Mouse (Mus musculus) thymus, postnatal 10 days (tissue): Measurements from ENCODE around the gene Gm12794.
"Not testable (repeated sequence)": the region's sequence is repeated elsewhere in the genome, so short reads cannot be mapped to it uniquely, and the experiment has no call there.

Experiments used
- DNase-seq, 2 experiments: peaks; one replicate each; pipeline ENCODE4 v3.0.0; 2021; ENCODE audit warnings: low spot score in 2 of 2

Gm12794 gene

GRCm38 (mm10) chr4:101940107-101940506, at the start of gene Gm12794:
Gene Gm12794, plus strand, starts transcription at chr4:101940407.
- DNase-seq = not testable (repeated sequence)

GRCm38 (mm10) chr4:101893656-101894420, 46.4 kb upstream of the Gm12794 start, which contains the start of gene C130073F10Rik:
Gene C130073F10Rik, minus strand, starts transcription at chr4:101893789.
- DNase-seq = no peak

DNA sequence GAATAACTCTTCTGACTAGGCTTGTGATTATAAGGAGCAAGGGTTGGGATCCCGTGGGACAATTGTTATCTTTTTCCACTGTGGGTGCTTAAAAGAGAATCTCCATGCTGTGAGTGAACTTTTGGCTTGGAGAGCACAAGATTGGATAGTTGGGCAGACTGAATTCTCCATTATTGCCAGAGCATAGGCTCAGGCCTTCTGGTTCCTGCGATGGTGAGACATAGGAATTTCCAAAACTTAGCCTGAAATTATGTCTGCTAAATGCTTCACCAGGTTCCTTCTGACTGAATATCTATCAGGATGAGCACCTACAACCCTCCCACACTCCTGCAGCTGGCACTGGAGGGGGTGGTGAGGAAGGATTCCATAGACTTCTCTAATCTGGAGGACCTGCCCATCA, 31.4 kb upstream of the Gm12794 start, which contains the start of gene Gm12800:
TSS of gene Gm12800 (plus strand) at position 301 of the 400 bp plus-strand sequence.
- DNase-seq = not testable (repeated sequence)

DNA sequence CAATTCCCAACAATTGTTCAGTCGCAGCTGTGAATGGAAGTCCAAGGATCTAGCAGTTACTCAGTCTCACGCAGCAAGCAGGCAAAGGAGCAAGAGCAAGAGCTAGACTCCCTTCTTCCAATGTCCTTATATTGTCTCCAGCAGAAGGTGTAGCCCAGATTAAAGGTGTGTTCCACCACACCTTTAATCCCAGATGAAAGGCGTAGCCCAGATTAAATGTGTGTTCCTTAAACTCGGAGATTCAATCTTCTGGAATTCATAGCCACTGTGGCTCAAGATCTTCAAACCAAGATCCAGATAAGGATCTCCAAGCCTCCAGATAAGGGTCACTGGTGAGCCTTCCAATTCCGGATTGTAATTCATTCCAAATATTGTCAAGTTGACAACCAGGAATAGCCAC, 40.7 kb downstream of the Gm12794 start, which contains the start of gene Gm12790:
TSS of gene Gm12790 (minus strand) at position 101 of the 400 bp plus-strand sequence.
- not testable (repeated sequence) for DNase-seq

DNA sequence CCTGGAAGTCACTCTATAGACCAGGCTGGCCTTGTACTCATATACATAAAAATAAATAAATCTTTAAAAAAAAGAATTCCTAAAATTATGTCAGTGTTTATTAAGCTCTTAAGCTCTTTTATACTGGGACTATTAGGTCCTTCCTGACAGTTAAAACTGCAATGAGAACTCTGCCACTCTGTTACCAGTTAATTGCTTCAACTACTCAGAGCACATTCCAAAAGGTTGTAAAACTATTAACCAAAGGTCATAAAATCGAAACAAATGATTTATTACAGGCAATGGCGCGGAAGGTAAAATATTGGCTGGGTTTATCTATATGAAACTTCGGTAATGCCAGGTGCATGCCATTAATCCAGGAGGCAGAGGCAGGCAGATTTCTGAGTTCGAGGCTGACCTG, 45.5 kb downstream of the Gm12794 start:
- no peak for DNase-seq

- DNase-seq = not testable (repeated sequence)
Observed at GRCm38 (mm10) chr4:101986326-101986725, 46.1 kb downstream of the Gm12794 start, which contains the start of gene Gm12789. Gene Gm12789, plus strand, starts transcription at chr4:101986626.
